Mouse (Mus musculus): Measurements from ENCODE around the gene Klhl21. TPM values are rescaled to one million over a fixed set of nuclear protein-coding genes. Genes with fewer than 3 reads are reported as not detected.

Gene Klhl21
- polyA plus RNA-seq, 1 experiment from 2014 or later = 10.1 TPM

GRCm38 (mm10) chr4:152009076-152010051, 761 bp downstream of the Klhl21 start:
- H3K36me3 ChIP-seq = peaks cover 24% of the 10 kb centered on the region
- no peaks in the 10 kb centered on the region for H3K9me3 ChIP-seq
- WGBS = under 1% methylated on average over 115 of the region's 115 CpGs
- H3K9ac ChIP-seq = peak overlapping the region; percentile 78
- peaks cover 14% of the 10 kb centered on the region for H3K27me3 ChIP-seq
- peak overlapping the region; percentile 100 for H3K4me2 ChIP-seq
- peak overlapping the region; percentile 75 for H3K4me3 ChIP-seq
- peak; percentile 48 for ATAC-seq (ENCODE audit: insufficient number of reproducible peaks, insufficient read depth, low FRiP score, low TSS enrichment, low read depth)
- peak overlapping the region; percentile 88 for H3K27ac ChIP-seq
- peaks cover 44% of the 10 kb centered on the region for H3K4me1 ChIP-seq

GRCm38 (mm10) chr4:152010091-152010706, 1.6 kb downstream of the Klhl21 start:
- peak overlapping the region; percentile 75 for H3K4me3 ChIP-seq
- H3K4me2 ChIP-seq = peak overlapping the region; percentile 100
- peak overlapping the region; percentile 88 for H3K27ac ChIP-seq
- peaks cover 31% of the 10 kb centered on the region for H3K36me3 ChIP-seq
- H3K9me3 ChIP-seq = no peaks in the 10 kb centered on the region
- peaks cover 44% of the 10 kb centered on the region for H3K4me1 ChIP-seq
- no peak for ATAC-seq (ENCODE audit: insufficient number of reproducible peaks, insufficient read depth, low FRiP score, low TSS enrichment, low read depth)
- H3K27me3 ChIP-seq = peaks cover 14% of the 10 kb centered on the region
- 2% methylated on average over 10 of the region's 10 CpGs for WGBS
- H3K9ac ChIP-seq = peak overlapping the region; percentile 78

GRCm38 (mm10) chr4:152010707-152011134, 2.1 kb downstream of the Klhl21 start:
- Histone ChIP-seq H3K9me3 (no peaks in the 10 kb centered on the region), H3K27me3 (peaks cover 14% of the 10 kb centered on the region), H3K36me3 (peaks cover 36% of the 10 kb centered on the region), H3K9ac (peak overlapping the region; percentile 78), H3K27ac (no peak overlapping the region; the same call in 1 of the 2 replicates), H3K4me2 (peak overlapping the region; percentile 100), H3K4me3 (peak overlapping the region; percentile 75), H3K4me1 (peaks cover 44% of the 10 kb centered on the region)
- WGBS = 9% methylated on average over 13 of the region's 13 CpGs
- ATAC-seq (ENCODE audit: insufficient number of reproducible peaks, insufficient read depth, low FRiP score, low TSS enrichment, low read depth) = no peak

GRCm38 (mm10) chr4:152011171-152011760, 2.7 kb downstream of the Klhl21 start:
- WGBS = 66% methylated on average over 8 of the region's 8 CpGs
- Histone ChIP-seq H3K9ac (peak overlapping the region; percentile 78), H3K4me3 (peak overlapping the region; percentile 75), H3K36me3 (peaks cover 41% of the 10 kb centered on the region), H3K27ac (no peak overlapping the region; the same call in 1 of the 2 replicates), H3K9me3 (no peaks in the 10 kb centered on the region), H3K4me2 (peak overlapping the region; percentile 100), H3K4me1 (peaks cover 44% of the 10 kb centered on the region), H3K27me3 (peaks cover 14% of the 10 kb centered on the region)
- no peak for ATAC-seq (ENCODE audit: insufficient number of reproducible peaks, insufficient read depth, low FRiP score, low TSS enrichment, low read depth)

GRCm38 (mm10) chr4:152012109-152012508, 3.5 kb downstream of the Klhl21 start:
- Histone ChIP-seq H3K27ac (no peak overlapping the region), H3K4me1 (peaks cover 41% of the 10 kb centered on the region), H3K36me3 (peaks cover 44% of the 10 kb centered on the region), H3K9ac (no peak overlapping the region), H3K9me3 (no peaks in the 10 kb centered on the region), H3K27me3 (peaks cover 11% of the 10 kb centered on the region), H3K4me2 (peak overlapping the region; percentile 100; the same call in 1 of the 2 replicates), H3K4me3 (no peak overlapping the region)
- ATAC-seq (ENCODE audit: insufficient number of reproducible peaks, insufficient read depth, low FRiP score, low TSS enrichment, low read depth) = no peak
- 91% methylated on average over 16 of the region's 16 CpGs for WGBS

GRCm38 (mm10) chr4:152013036-152013813, 4.6 kb downstream of the Klhl21 start:
- Histone ChIP-seq H3K36me3 (peaks cover 46% of the 10 kb centered on the region), H3K27ac (no peak overlapping the region), H3K9ac (no peak overlapping the region), H3K9me3 (no peaks in the 10 kb centered on the region), H3K4me1 (peaks cover 30% of the 10 kb centered on the region), H3K27me3 (no peaks in the 10 kb centered on the region), H3K4me3 (no peak overlapping the region), H3K4me2 (no peak overlapping the region)
- ATAC-seq (ENCODE audit: insufficient number of reproducible peaks, insufficient read depth, low FRiP score, low TSS enrichment, low read depth) = no peak
- 86% methylated on average over 12 of the region's 12 CpGs for WGBS

- Histone ChIP-seq H3K4me3 (no peak overlapping the region), H3K27me3 (no peaks in the 10 kb centered on the region), H3K9ac (no peak overlapping the region), H3K27ac (no peak overlapping the region), H3K36me3 (peaks cover 83% of the 10 kb centered on the region), H3K9me3 (no peaks in the 10 kb centered on the region), H3K4me2 (no peak overlapping the region), H3K4me1 (no peaks in the 10 kb centered on the region)
- 83% methylated on average over 6 of the region's 6 CpGs for WGBS
- ATAC-seq (ENCODE audit: insufficient number of reproducible peaks, insufficient read depth, low FRiP score, low TSS enrichment, low read depth) = no peak
These were observed 10.5 kb downstream of the Klhl21 start for GRCm38 (mm10) chr4:152019073-152019472.

- Histone ChIP-seq H3K36me3 (peaks cover 82% of the 10 kb centered on the region), H3K4me1 (peaks cover 9% of the 10 kb centered on the region; the same call in 1 of the 2 replicates), H3K4me2 (no peak overlapping the region), H3K9ac (no peak overlapping the region), H3K27me3 (no peaks in the 10 kb centered on the region), H3K9me3 (no peaks in the 10 kb centered on the region), H3K27ac (no peak overlapping the region), H3K4me3 (no peak overlapping the region)
- WGBS = 93% methylated on average over 21 of the region's 21 CpGs
- ATAC-seq (ENCODE audit: insufficient number of reproducible peaks, insufficient read depth, low FRiP score, low TSS enrichment, low read depth) = no peak
These were observed 11.4 kb downstream of the Klhl21 start for GRCm38 (mm10) chr4:152020024-152020423.

GRCm38 (mm10) chr4:152021568-152022097, 13.0 kb downstream of the Klhl21 start:
- H3K27me3 ChIP-seq = no peaks in the 10 kb centered on the region
- H3K4me3 ChIP-seq = no peak overlapping the region
- no peak overlapping the region for H3K27ac ChIP-seq
- no peaks in the 10 kb centered on the region for H3K9me3 ChIP-seq
- no peak for ATAC-seq (ENCODE audit: insufficient number of reproducible peaks, insufficient read depth, low FRiP score, low TSS enrichment, low read depth)
- H3K9ac ChIP-seq = no peak overlapping the region
- 81% methylated on average over 12 of the region's 12 CpGs for WGBS
- peaks cover 25% of the 10 kb centered on the region for H3K4me1 ChIP-seq
- no peak overlapping the region for H3K4me2 ChIP-seq
- peaks cover 76% of the 10 kb centered on the region for H3K36me3 ChIP-seq

- Histone ChIP-seq H3K4me3 (no peak overlapping the region), H3K4me2 (no peak overlapping the region), H3K27ac (no peak overlapping the region), H3K36me3 (peaks cover 76% of the 10 kb centered on the region), H3K9me3 (no peaks in the 10 kb centered on the region), H3K4me1 (peaks cover 28% of the 10 kb centered on the region), H3K9ac (no peak overlapping the region), H3K27me3 (no peaks in the 10 kb centered on the region)
- 87% methylated on average over 8 of the region's 8 CpGs for WGBS
- no peak for ATAC-seq (ENCODE audit: insufficient number of reproducible peaks, insufficient read depth, low FRiP score, low TSS enrichment, low read depth)
These were observed 13.9 kb downstream of the Klhl21 start for GRCm38 (mm10) chr4:152022506-152022905.
